Mouse (Mus musculus) thymus, adult 2 months (tissue): ENCODE data around the gene Gm49396.

Experiments used
- CTCF ChIP-seq: fragments of 200-500 bp; IDR thresholded peaks from 2 replicates; pipeline ENCODE4 v1.5.1; 2012; ENCODE audit warnings: mild to moderate bottlenecking, control low read depth, low read length, moderate library complexity, borderline replicate concordance; ENCODE audit not compliant: control insufficient read depth, poor library complexity, insufficient read depth; ENCODE audit errors: extremely low read depth
- POLR2A ChIP-seq: fragments of 200-500 bp; IDR thresholded peaks from 2 replicates; pipeline ENCODE4 v1.6.1; 2012; ENCODE audit warnings: mild to moderate bottlenecking, low read length, control low read depth, moderate library complexity; ENCODE audit not compliant: control insufficient read depth, poor library complexity, insufficient read depth; ENCODE audit errors: extremely low read depth

GRCm38 (mm10) chr7:30608476-30608875 is 45.3 kb downstream of the Gm49396 start:
- TF ChIP-seq CTCF (no peak), POLR2A (no peak)
